Mouse (Mus musculus) left cerebral cortex, adult 2 months (tissue): ENCODE data around the gene Cbr2. TPM values are rescaled to one million over a fixed set of nuclear protein-coding genes. Genes with fewer than 3 reads are reported as not detected.
"Not testable (repeated sequence)": the region's sequence is repeated elsewhere in the genome, so short reads cannot be mapped to it uniquely, and the experiment has no call there.

ENCODE experiments used
- DNase-seq, 2 experiments: peaks; one replicate each; pipeline ENCODE4 v3.0.0; 2021 to 2022; ENCODE audit warnings: low spot score in 2 of 2, mixed read lengths in 1 of 2; ENCODE audit errors: extremely low spot score in 1 of 2
- H3K27ac ChIP-seq: fragments of 200-600 bp; 2 replicates; pipeline ENCODE4 v1.8.1; 2022
- H3K4me3 ChIP-seq: fragments of 200-600 bp; 2 replicates; pipeline ENCODE4 v1.8.1; 2022
- CTCF ChIP-seq: fragments of 200-600 bp; IDR thresholded peaks from 2 replicates; pipeline ENCODE4 v1.8.1; 2022; ENCODE audit warnings: antibody characterized with exemption, mild to moderate bottlenecking, moderate library complexity
- intact Hi-C: fragments of 180-260 bp; cut with DNase I; formaldehyde crosslinking; loops from one replicate; pipeline ENCODE4 v1.15.1; 2025
- total RNA-seq, 2 experiments: library from RNA; stranded (reverse); gene quantifications; 2 replicates each; pipeline ENCODE4 v1.2.3; 2021

The Cbr2 gene
- total RNA-seq, 2 experiments from 2014 or later, result 1.9 to 3.0 TPM

- DNase-seq, result no peak
- TF ChIP-seq CTCF, result no peak
- intact Hi-C loops, result no loop called here
- Histone ChIP-seq H3K27ac (no peak overlapping the region), H3K4me3 (no peak overlapping the region)
Observed at GRCm38 (mm10) chr11:120761811-120762671, 30.1 kb upstream of the Cbr2 start.

- no peak for DNase-seq
- H3K4me3 ChIP-seq, result no peak overlapping the region
- TF ChIP-seq CTCF, result no peak
- intact Hi-C loops, result no loop called here
- H3K27ac ChIP-seq, result no peak overlapping the region
Observed at GRCm38 (mm10) chr11:120760236-120760635, 28.3 kb upstream of the Cbr2 start.

DNA sequence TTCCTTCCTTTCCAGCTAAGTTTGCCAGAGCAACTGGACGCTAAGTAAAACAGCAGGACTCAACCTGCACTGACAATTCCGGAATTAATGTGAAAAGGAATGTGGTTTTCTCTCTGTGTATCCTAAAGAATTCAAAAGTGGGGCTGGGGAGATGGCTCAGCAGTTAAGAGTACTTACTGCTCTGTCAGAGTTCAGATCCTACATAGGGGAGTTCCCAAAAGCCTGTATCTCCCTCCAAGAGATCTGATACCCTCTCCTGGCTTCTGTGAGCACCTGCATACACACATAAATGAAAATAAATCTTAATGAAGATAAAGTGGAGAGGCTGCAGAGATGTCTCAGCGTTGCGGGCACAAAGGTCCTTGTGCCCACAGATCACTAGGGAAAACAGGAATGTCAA, 19.7 kb upstream of the Cbr2 start:
- H3K27ac ChIP-seq, result no peak overlapping the region
- intact Hi-C loops, result no loop called here
- H3K4me3 ChIP-seq, result no peak overlapping the region
- no peak for DNase-seq
- TF ChIP-seq CTCF, result no peak

DNA sequence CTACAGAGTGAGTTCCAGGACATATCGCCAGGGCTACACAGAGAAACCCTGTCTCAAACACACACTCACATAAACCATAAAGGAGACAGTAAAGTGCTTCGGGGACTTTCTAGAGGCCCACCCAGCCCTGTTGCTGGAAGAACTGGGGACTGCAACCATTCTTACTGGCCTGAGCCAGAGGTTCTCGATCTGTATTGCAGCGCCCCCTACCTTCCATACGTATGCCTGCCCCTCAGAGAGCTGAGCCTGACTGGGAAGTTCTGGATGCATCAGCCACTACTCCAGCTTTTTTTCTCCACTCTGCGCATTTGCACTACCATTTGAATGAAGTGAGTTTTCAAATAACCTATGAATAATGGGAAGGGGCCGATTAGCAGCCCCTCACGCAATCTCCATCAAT, 17.5 kb upstream of the Cbr2 start:
- DNase-seq, result no peak
- TF ChIP-seq CTCF, result peak; percentile 49

GRCm38 (mm10) chr11:120747974-120748373, 16.1 kb upstream of the Cbr2 start:
- Histone ChIP-seq H3K4me3 (no peak overlapping the region), H3K27ac (no peak overlapping the region)
- TF ChIP-seq CTCF, result no peak
- intact Hi-C loops, result no loop called here
- no peak for DNase-seq

More for the DNA sequence above, 17.5 kb upstream of the Cbr2 start:
- Histone ChIP-seq H3K27ac (no peak overlapping the region), H3K4me3 (no peak overlapping the region)
- intact Hi-C loops, result no loop called here

GRCm38 (mm10) chr11:120744121-120744701, 12.3 kb upstream of the Cbr2 start:
- DNase-seq, result no peak
- H3K27ac ChIP-seq, result no peak overlapping the region
- intact Hi-C loops, result no loop called here
- H3K4me3 ChIP-seq, result no peak overlapping the region
- TF ChIP-seq CTCF, result no peak

DNA sequence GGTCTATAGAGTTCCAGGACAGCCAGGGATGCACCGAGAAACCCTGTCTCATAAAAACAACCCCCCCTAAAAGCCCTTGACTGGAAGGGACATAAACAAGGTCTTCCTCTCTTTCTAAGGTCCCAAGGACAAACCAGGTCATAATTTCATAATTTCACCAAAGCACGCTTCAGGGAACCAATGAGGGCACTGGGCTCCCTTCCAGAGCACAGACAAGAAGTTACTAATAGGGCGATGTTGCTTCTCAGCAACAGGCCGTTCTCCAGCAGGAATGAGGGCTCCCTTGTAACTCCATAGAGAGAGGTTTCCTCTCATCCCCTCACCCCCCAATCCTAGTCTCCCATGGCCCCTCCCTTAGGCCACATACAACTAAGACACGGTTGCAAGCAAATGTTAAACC, 9.1 kb upstream of the Cbr2 start:
- intact Hi-C loops, result no loop called here
- no peak overlapping the region for H3K4me3 ChIP-seq
- no peak for DNase-seq

DNA sequence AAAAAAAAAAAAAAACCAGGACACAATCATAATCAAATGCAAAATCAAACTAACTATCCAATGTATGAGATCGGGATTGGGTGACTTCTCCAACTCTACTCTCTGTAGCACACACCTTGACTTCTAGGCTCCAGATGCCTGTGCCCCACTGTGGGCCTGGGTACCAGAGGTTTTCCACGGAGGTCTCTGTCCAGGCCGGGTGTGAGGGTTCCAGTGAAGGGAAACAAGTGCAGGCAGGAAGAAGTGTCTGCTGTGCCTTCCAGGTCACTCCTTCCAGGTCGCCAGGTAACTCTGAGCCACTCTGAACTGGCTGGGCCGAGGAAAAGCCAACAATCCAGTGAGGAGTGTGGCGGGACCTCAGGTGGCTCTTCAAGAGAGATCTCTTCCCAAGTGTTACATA, 4.5 kb upstream of the Cbr2 start:
- Histone ChIP-seq H3K4me3 (no peak overlapping the region), H3K27ac (no peak overlapping the region)
- TF ChIP-seq CTCF, result no peak
- intact Hi-C loops, result no loop called here
- DNase-seq, result no peak

More for the DNA sequence above, 9.1 kb upstream of the Cbr2 start:
- no peak for TF ChIP-seq CTCF
- H3K27ac ChIP-seq, result no peak overlapping the region

DNA sequence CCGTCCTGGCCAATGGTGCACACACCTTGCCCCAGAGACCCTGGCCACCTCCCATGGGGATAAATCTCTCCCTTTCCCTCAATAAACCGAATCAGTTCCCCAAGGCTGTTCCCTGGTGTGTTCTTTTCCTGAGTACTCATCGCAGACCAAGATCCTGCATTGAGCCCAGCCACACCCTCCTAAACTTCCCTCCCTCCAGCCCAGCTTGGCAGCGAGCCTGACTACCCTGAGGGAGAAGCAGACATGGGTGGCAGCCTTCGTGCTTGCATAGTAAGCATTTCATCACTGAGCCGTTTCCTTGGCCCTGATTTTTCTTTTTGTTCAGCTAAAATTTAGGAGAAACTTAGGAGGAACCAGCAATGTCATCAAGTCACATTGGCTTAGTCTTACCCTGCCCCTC, 1.6 kb upstream of the Cbr2 start:
- no peak for DNase-seq
- Histone ChIP-seq H3K27ac (no peak overlapping the region), H3K4me3 (no peak overlapping the region)
- intact Hi-C loops, result no loop called here
- TF ChIP-seq CTCF, result no peak

DNA sequence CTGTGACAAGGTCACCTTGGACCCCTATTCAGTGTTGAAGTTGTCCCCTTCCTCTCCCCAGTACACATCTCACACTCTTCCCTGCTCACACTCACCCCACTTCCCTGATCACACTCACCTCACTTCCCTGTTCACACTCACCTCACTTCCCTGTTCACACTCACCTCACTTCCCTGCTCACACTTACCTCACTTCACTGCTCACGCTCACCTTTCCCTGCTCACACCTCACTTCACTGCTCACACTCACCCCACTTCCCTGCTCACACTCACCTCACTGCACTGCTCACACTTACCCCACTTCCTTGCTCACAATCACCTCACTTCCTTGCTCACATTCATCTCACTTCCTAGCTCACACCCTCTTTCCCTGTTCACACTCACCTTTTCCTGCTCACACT, 519 bp downstream of the Cbr2 start:
- DNase-seq, result no peak
- intact Hi-C loops, result no loop called here
- Histone ChIP-seq H3K4me3 (no peak overlapping the region), H3K27ac (no peak overlapping the region)
- TF ChIP-seq CTCF, result no peak

GRCm38 (mm10) chr11:120730331-120730870, 1.5 kb downstream of the Cbr2 start:
- no peak for DNase-seq
- Histone ChIP-seq H3K4me3 (no peak overlapping the region), H3K27ac (no peak overlapping the region)
- intact Hi-C loops, result no loop called here
- TF ChIP-seq CTCF, result no peak

GRCm38 (mm10) chr11:120729432-120730050, 2.4 kb downstream of the Cbr2 start:
- not testable (repeated sequence) for H3K27ac ChIP-seq, DNase-seq, H3K4me3 ChIP-seq
- intact Hi-C loops, result loop anchor here (10.0 kb wide), 1 partner anchor 315 kb away; no protein-coding TSS in a partner anchor
